Mouse (Mus musculus) cerebellum, adult 2 months (tissue): ENCODE results near the gene 2210408I21Rik.
"Not testable (repeated sequence)": the region's sequence is repeated elsewhere in the genome, so short reads cannot be mapped to it uniquely, and the experiment has no call there.

ENCODE experiments used
- CTCF ChIP-seq: fragments of 200-500 bp; IDR thresholded peaks from 2 replicates; pipeline ENCODE4 v1.5.1; 2011; ENCODE audit warnings: low read depth, mild to moderate bottlenecking, control low read depth, low read length, moderate library complexity, borderline replicate concordance; ENCODE audit not compliant: insufficient read depth
- POLR2A ChIP-seq: fragments of 200-500 bp; IDR thresholded peaks from 2 replicates; pipeline ENCODE4 v1.6.1; 2011; ENCODE audit warnings: low read length, control low read depth, borderline replicate concordance; ENCODE audit not compliant: insufficient read depth

GRCm38 (mm10) chr13:77092876-77093275 is 42.5 kb upstream of the 2210408I21Rik start:
- TF ChIP-seq CTCF, POLR2A: not testable (repeated sequence)
